Mouse (Mus musculus): Measurements from ENCODE around the gene Aqp1. TPM values are rescaled to one million over a fixed set of nuclear protein-coding genes. Genes with fewer than 3 reads are reported as not detected.
A peak's percentile ranks its signal among the peaks of the same experiment; 100 is the strongest.

Aqp1 gene
- polyA plus RNA-seq, 1 experiment = 1.9 TPM

- Histone ChIP-seq H3K4me3 (ENCODE audit: control insufficient read depth, low read depth, low read length) (no peak overlapping the region), H3K27ac (ENCODE audit: control insufficient read depth, insufficient read depth, low read depth, low read length) (no peak overlapping the region), H3K36me3 (ENCODE audit: control insufficient read depth, insufficient read depth, low read length) (no peaks in the 10 kb centered on the region), H3K27me3 (ENCODE audit: control insufficient read depth, insufficient read depth, low read length) (no peaks in the 10 kb centered on the region), H3K4me1 (ENCODE audit: control insufficient read depth, insufficient read depth, low read length) (no peaks in the 10 kb centered on the region)
- TF ChIP-seq CTCF (IDR thresholded peaks at IDR 0.05; ENCODE audit: control insufficient read depth, insufficient read depth, insufficient replicate concordance, low read depth, low read length) (no peak), POLR2A (IDR thresholded peaks at IDR 0.05; ENCODE audit: control insufficient read depth, low read depth, low read length) (no peak)
Observed at GRCm38 (mm10) chr6:55356976-55357635, 20.9 kb downstream of the Aqp1 start.

DNA sequence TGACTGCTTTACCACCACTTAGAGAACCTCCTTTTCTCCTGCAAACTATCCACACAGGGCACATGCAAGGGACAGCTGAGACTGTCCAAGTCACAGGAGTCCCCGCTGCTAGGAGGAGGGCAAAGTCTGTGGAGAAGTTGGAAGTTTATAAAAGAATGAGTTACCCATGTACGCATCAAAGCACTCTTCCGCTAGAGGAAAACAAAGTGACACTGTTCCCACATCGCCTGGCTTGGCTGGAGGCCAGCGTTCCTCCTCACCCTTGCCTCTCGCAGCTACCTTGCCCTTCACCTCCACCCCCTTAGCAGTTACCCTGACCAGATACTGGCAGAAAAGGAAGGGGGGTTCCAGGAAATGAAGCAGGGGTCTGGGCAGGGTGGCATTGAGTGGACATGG, 21.4 kb downstream of the Aqp1 start:
- TF ChIP-seq POLR2A (IDR thresholded peaks at IDR 0.05; ENCODE audit: control insufficient read depth, low read depth, low read length) = no peak
- TF ChIP-seq CTCF (IDR thresholded peaks at IDR 0.05; ENCODE audit: control insufficient read depth, insufficient read depth, insufficient replicate concordance, low read depth, low read length) = no peak
- Histone ChIP-seq H3K4me1 (ENCODE audit: control insufficient read depth, insufficient read depth, low read length) (no peaks in the 10 kb centered on the region), H3K27ac (ENCODE audit: control insufficient read depth, insufficient read depth, low read depth, low read length) (no peak overlapping the region), H3K27me3 (ENCODE audit: control insufficient read depth, insufficient read depth, low read length) (no peaks in the 10 kb centered on the region), H3K36me3 (ENCODE audit: control insufficient read depth, insufficient read depth, low read length) (no peaks in the 10 kb centered on the region), H3K4me3 (ENCODE audit: control insufficient read depth, low read depth, low read length) (no peak overlapping the region)

DNA sequence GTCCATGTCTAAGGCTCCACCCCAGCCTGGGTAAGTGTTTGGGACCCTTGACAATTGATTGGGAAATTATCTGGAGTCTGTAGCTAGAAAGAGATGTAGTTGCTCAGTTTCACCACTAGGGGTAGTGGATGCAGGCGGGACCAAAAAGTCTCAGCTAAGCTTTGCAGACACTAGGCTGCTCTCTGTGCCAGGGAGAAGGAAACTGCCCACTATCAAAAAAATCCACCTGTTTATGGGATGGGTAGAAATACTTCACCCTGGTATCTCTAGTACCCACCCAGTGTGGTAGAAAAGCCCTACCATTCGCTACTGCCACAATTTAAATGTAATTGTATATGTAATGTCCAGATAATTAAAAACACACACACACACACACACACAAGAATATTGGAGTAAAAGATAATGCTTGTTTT, 22.5 kb downstream of the Aqp1 start:
- TF ChIP-seq POLR2A (IDR thresholded peaks at IDR 0.05; ENCODE audit: control insufficient read depth, low read depth, low read length) = no peak
- peak; percentile 52; the same call in 1 of the 2 replicates for TF ChIP-seq CTCF (IDR thresholded peaks at IDR 0.05; ENCODE audit: control insufficient read depth, insufficient read depth, insufficient replicate concordance, low read depth, low read length)
- no peak overlapping the region for H3K4me3 ChIP-seq (ENCODE audit: control insufficient read depth, low read depth, low read length)

GRCm38 (mm10) chr6:55362663-55363062, 26.4 kb downstream of the Aqp1 start:
- TF ChIP-seq POLR2A (IDR thresholded peaks at IDR 0.05; ENCODE audit: control insufficient read depth, low read depth, low read length) (no peak), CTCF (IDR thresholded peaks at IDR 0.05; ENCODE audit: control insufficient read depth, insufficient read depth, insufficient replicate concordance, low read depth, low read length) (no peak)
- Histone ChIP-seq H3K36me3 (ENCODE audit: control insufficient read depth, insufficient read depth, low read length) (no peaks in the 10 kb centered on the region), H3K27me3 (ENCODE audit: control insufficient read depth, insufficient read depth, low read length) (no peaks in the 10 kb centered on the region), H3K4me1 (ENCODE audit: control insufficient read depth, insufficient read depth, low read length) (no peaks in the 10 kb centered on the region), H3K27ac (ENCODE audit: control insufficient read depth, insufficient read depth, low read depth, low read length) (no peak overlapping the region), H3K4me3 (ENCODE audit: control insufficient read depth, low read depth, low read length) (no peak overlapping the region)

More for the DNA sequence above, 22.5 kb downstream of the Aqp1 start:
- no peaks in the 10 kb centered on the region for H3K27me3 ChIP-seq (ENCODE audit: control insufficient read depth, insufficient read depth, low read length)
- no peak overlapping the region for H3K27ac ChIP-seq (ENCODE audit: control insufficient read depth, insufficient read depth, low read depth, low read length)
- H3K36me3 ChIP-seq (ENCODE audit: control insufficient read depth, insufficient read depth, low read length) = no peaks in the 10 kb centered on the region
- H3K4me1 ChIP-seq (ENCODE audit: control insufficient read depth, insufficient read depth, low read length) = no peaks in the 10 kb centered on the region

DNA sequence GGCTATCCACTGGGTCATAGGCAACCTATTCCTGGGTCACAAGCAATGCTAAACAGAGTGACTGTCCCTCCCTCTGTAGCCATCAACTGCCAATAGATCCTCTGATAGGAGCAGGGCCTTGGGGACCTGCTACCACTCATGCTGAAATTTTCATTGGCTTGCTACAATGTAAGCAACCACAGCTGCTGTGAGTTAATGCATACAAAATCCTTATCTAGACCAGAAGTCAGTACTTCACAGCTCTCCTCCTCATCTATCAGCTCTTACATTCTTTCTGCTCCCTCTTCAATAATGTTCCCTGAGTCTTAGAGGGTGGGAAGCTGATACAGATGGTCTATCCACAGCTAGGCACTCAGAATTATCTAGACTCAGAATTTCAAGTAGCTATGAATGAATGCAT, 30.9 kb downstream of the Aqp1 start:
- no peak overlapping the region for H3K4me3 ChIP-seq (ENCODE audit: control insufficient read depth, low read depth, low read length)
- H3K4me1 ChIP-seq (ENCODE audit: control insufficient read depth, insufficient read depth, low read length) = no peaks in the 10 kb centered on the region
- no peak overlapping the region for H3K27ac ChIP-seq (ENCODE audit: control insufficient read depth, insufficient read depth, low read depth, low read length)
- H3K27me3 ChIP-seq (ENCODE audit: control insufficient read depth, insufficient read depth, low read length) = no peaks in the 10 kb centered on the region
- no peaks in the 10 kb centered on the region for H3K36me3 ChIP-seq (ENCODE audit: control insufficient read depth, insufficient read depth, low read length)
- TF ChIP-seq CTCF (IDR thresholded peaks at IDR 0.05; ENCODE audit: control insufficient read depth, insufficient read depth, insufficient replicate concordance, low read depth, low read length) (no peak), POLR2A (IDR thresholded peaks at IDR 0.05; ENCODE audit: control insufficient read depth, low read depth, low read length) (no peak)

- Histone ChIP-seq H3K36me3 (ENCODE audit: control insufficient read depth, insufficient read depth, low read length) (no peaks in the 10 kb centered on the region), H3K27ac (ENCODE audit: control insufficient read depth, insufficient read depth, low read depth, low read length) (no peak overlapping the region), H3K4me3 (ENCODE audit: control insufficient read depth, low read depth, low read length) (no peak overlapping the region), H3K27me3 (ENCODE audit: control insufficient read depth, insufficient read depth, low read length) (no peaks in the 10 kb centered on the region), H3K4me1 (ENCODE audit: control insufficient read depth, insufficient read depth, low read length) (no peaks in the 10 kb centered on the region)
- no peak for TF ChIP-seq CTCF (IDR thresholded peaks at IDR 0.05; ENCODE audit: control insufficient read depth, insufficient read depth, insufficient replicate concordance, low read depth, low read length)
- TF ChIP-seq POLR2A (IDR thresholded peaks at IDR 0.05; ENCODE audit: control insufficient read depth, low read depth, low read length) = no peak
Observed at GRCm38 (mm10) chr6:55370831-55371230, 34.6 kb downstream of the Aqp1 start.

DNA sequence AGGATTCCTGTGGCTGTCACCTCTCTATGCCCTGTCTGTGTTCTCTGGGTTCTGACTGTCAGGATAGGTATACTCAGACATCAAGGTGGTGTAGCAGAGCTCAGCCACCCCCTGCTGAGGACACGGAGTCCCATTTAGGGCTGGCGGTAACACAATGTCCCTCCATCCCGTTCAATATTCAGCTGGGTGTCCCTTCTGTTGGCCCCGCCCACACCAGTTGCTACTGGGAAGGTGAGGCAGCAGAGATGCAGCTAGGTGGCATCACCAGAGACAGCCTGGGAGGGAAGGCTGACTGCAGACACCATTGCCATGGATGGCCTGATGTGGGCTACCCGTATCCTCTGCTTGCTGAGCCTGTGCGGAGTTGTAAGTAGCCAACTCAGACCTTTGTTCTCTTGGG, 39.8 kb downstream of the Aqp1 start, which contains the start of gene Ghrhr:
TSS of gene Ghrhr (plus strand) at position 220 of the 400 bp plus-strand sequence.
- H3K4me3 ChIP-seq (ENCODE audit: control insufficient read depth, low read depth, low read length) = no peak within 1 kb of the TSS
- H3K4me1 ChIP-seq (ENCODE audit: control insufficient read depth, insufficient read depth, low read length) = no peaks in the 10 kb centered on the region
- H3K36me3 ChIP-seq (ENCODE audit: control insufficient read depth, insufficient read depth, low read length) = no peaks in the 10 kb centered on the region
- no peak within 1 kb of the TSS for H3K27ac ChIP-seq (ENCODE audit: control insufficient read depth, insufficient read depth, low read depth, low read length)
- no peaks in the 10 kb centered on the region for H3K27me3 ChIP-seq (ENCODE audit: control insufficient read depth, insufficient read depth, low read length)
- TF ChIP-seq CTCF (IDR thresholded peaks at IDR 0.05; ENCODE audit: control insufficient read depth, insufficient read depth, insufficient replicate concordance, low read depth, low read length) (no peak), POLR2A (IDR thresholded peaks at IDR 0.05; ENCODE audit: control insufficient read depth, low read depth, low read length) (no peak)
